28 mouse cellular contexts compared by ENCODE assay signal in the genomic region with DNA sequence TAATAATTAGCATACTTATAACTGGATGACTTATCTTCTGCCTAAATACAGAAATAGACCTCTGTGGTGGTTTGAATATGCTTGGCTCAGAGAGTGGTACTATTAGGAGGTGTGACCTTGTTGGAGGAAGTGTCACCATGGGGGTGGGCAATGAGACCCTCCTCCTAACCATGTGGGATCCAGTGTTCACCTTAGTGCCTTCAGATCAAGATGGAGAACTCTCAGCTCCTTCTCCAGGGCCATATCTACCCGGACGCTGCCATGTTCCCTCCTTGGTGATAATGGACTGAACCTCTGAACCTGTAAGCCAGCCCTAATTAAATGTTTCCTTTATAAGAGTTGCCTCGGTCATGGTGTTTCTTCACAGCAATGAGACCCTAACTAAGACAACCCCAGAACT. TPM values are rescaled to one million over a fixed set of nuclear protein-coding genes. Genes with fewer than 3 reads are reported as not detected.
"Had no signal": no experiment of that assay in that cellular context is flagged by ENCODE, and none has a peak within 500 bp of the region (broad histone marks: within the 10 kb centered on the region; RNA-seq: fewer than 3 reads in every experiment).

No protein-coding gene starts in this region.

- H3K27ac ChIP-seq: embryonic facial prominence, embryonic 10.5 days; embryonic facial prominence, embryonic 12.5 days; embryonic facial prominence, embryonic 13.5 days; embryonic facial prominence, embryonic 15.5 days; forebrain, embryonic 10.5 days; forebrain, embryonic 12.5 days; forebrain, embryonic 13.5 days; forebrain, embryonic 15.5 days; gastrocnemius, adult 2 months; heart, adult 2 months had no signal

- DNase-seq: cerebellum, adult 2 months; cerebellum, adult 8-10 months; cerebellum, adult 9-10 months; cerebellum, adult 9-11 months; cerebellum, postnatal 10 days; cerebellum, postnatal 14 days; cerebellum, postnatal 25 days; cerebellum, postnatal 36 days; embryo, embryonic 11 days; forebrain, postnatal 0 days; gastrocnemius, adult 2 months; gastrocnemius, postnatal 10 days; gastrocnemius, postnatal 14 days; gastrocnemius, postnatal 25 days; gastrocnemius, postnatal 36 days; heart, adult 18-20 months had no signal

- H3K9me3 ChIP-seq: embryonic facial prominence, embryonic 10.5 days; embryonic facial prominence, embryonic 12.5 days; embryonic facial prominence, embryonic 13.5 days; embryonic facial prominence, embryonic 15.5 days; forebrain, embryonic 10.5 days; forebrain, embryonic 12.5 days; forebrain, embryonic 13.5 days; forebrain, embryonic 15.5 days had no signal

- H3K4me1 ChIP-seq: embryonic facial prominence, embryonic 15.5 days had no signal

- H3K4me3 ChIP-seq: embryonic facial prominence, embryonic 10.5 days; embryonic facial prominence, embryonic 12.5 days; embryonic facial prominence, embryonic 13.5 days; embryonic facial prominence, embryonic 15.5 days; erythroblast, embryonic 14.5 days; forebrain, embryonic 10.5 days; forebrain, embryonic 12.5 days; forebrain, embryonic 13.5 days; forebrain, embryonic 15.5 days; gastrocnemius, adult 2 months; heart, adult 2 months had no signal

- H3K27me3 ChIP-seq: embryonic facial prominence, embryonic 12.5 days; embryonic facial prominence, embryonic 13.5 days; embryonic facial prominence, embryonic 15.5 days; forebrain, embryonic 12.5 days; forebrain, embryonic 13.5 days; forebrain, embryonic 15.5 days had no signal

RNA-seq across cellular contexts. Expression of a gene that starts 53.8 kb away (rescaled TPM):
- polyA plus RNA-seq: embryonic facial prominence, embryonic 11.5 days; erythroblast, embryonic 14.5 days; forebrain, embryonic 11.5 days had no signal
